Mouse (Mus musculus) megakaryocyte, embryonic 14.5 days (primary cell): Measurements from ENCODE around the gene Rab25. TPM values are rescaled to one million over a fixed set of nuclear protein-coding genes. Genes with fewer than 3 reads are reported as not detected.

Experiments
- H3K27me3 ChIP-seq: replicated peaks from 2 replicates; pipeline ENCODE3; 2012; ENCODE audit warnings: inconsistent platforms
- H3K36me3 ChIP-seq: replicated peaks from 2 replicates; pipeline ENCODE3; 2012; ENCODE audit warnings: low read length, inconsistent platforms, mixed read lengths
- H3K4me1 ChIP-seq: 2 replicates; pipeline ENCODE4 v1.6.1; 2012; ENCODE audit warnings: inconsistent platforms
- H3K4me3 ChIP-seq: replicated peaks from 2 replicates; pipeline ENCODE3; 2012; ENCODE audit warnings: moderate library complexity, mild to moderate bottlenecking, inconsistent platforms
- H3K9me3 ChIP-seq: 2 replicates; pipeline ENCODE4 v1.6.1; 2012; ENCODE audit warnings: inconsistent platforms
- FLI1 ChIP-seq: IDR thresholded peaks from 2 replicates; pipeline ENCODE4 v1.6.1; 2012; ENCODE audit warnings: low read length, inconsistent platforms, mixed read lengths
- GATA1 ChIP-seq: IDR thresholded peaks from 3 replicates; pipeline ENCODE4 v1.6.1; 2012; ENCODE audit warnings: mixed read lengths, low read length, inconsistent platforms, borderline replicate concordance
- polyA plus RNA-seq: library from polyadenylated mRNA; stranded (reverse); fragments of >175 nt; gene quantifications from 2 replicates; pipeline ENCODE4 v1.2.3, GENCODE M21; 2012; ENCODE audit warnings: low replicate concordance; ENCODE audit not compliant: insufficient read depth

Rab25 gene
- polyA plus RNA-seq, 1 experiment: 0.51 TPM

GRCm38 (mm10) chr3:88568615-88569014, 20.5 kb upstream of the Rab25 start:
- peaks cover 67% of the 10 kb centered on the region for H3K36me3 ChIP-seq

DNA sequence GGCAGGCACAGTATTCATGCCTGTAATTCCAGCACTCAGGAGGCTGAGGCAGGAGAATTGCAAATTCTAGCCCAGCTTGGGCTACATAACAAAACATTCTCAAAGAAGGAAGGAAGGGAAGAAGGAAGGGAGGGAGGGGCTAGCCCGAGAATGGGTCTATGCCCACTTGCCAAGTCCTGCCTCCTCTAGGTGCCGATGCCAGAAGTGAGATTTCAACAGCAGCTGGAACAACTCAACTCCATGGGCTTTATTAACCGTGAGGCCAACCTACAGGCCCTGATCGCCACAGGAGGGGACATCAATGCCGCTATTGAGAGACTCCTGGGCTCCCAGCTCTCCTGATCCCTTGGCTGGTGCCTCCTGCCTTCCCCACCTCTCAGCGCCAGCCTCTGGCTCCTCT, 19.8 kb upstream of the Rab25 start:
- TF ChIP-seq FLI1: no peak
- TF ChIP-seq GATA1: no peak
- Histone ChIP-seq H3K36me3 (peaks cover 74% of the 10 kb centered on the region), H3K27me3 (no peaks in the 10 kb centered on the region), H3K9me3 (no peaks in the 10 kb centered on the region), H3K4me1 (peaks cover 14% of the 10 kb centered on the region), H3K4me3 (no peak overlapping the region)

More at GRCm38 (mm10) chr3:88568615-88569014, 20.5 kb upstream of the Rab25 start:
- H3K4me3 ChIP-seq: no peak overlapping the region
- TF ChIP-seq FLI1: no peak
- no peak for TF ChIP-seq GATA1
- no peaks in the 10 kb centered on the region for H3K9me3 ChIP-seq
- peaks cover 14% of the 10 kb centered on the region for H3K4me1 ChIP-seq
- H3K27me3 ChIP-seq: no peaks in the 10 kb centered on the region

- Histone ChIP-seq H3K9me3 (no peaks in the 10 kb centered on the region), H3K4me3 (no peak overlapping the region), H3K27me3 (no peaks in the 10 kb centered on the region), H3K4me1 (peaks cover 22% of the 10 kb centered on the region), H3K36me3 (peaks cover 87% of the 10 kb centered on the region)
- TF ChIP-seq FLI1: no peak
- no peak for TF ChIP-seq GATA1
These were observed 18.5 kb upstream of the Rab25 start for GRCm38 (mm10) chr3:88566536-88567061.

- Histone ChIP-seq H3K4me1 (peaks cover 22% of the 10 kb centered on the region), H3K27me3 (no peaks in the 10 kb centered on the region), H3K36me3 (peaks cover 92% of the 10 kb centered on the region), H3K9me3 (no peaks in the 10 kb centered on the region), H3K4me3 (no peak overlapping the region)
- no peak for TF ChIP-seq FLI1
- no peak for TF ChIP-seq GATA1
These were observed 18.0 kb upstream of the Rab25 start for GRCm38 (mm10) chr3:88566116-88566515.

DNA sequence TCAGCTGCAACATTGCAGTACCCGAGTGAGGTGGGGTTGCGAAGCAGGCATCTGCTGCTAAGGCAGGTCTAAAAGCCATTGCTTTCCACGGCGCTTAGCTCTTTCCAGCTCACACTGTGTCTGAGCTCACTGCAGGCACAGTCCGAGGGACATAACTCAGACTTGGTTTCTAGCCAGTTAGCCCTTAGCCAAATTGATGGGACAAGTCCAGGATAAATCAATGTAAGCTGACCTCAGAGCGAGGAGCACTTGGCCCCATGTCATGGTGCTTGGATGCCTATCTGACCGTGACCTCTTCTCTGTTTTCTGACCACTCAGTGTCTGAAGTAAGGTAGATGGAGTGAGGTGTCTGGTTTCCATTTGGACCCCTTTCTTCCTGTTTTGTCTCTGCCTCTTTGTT, 15.9 kb upstream of the Rab25 start:
- Histone ChIP-seq H3K36me3 (peaks cover 98% of the 10 kb centered on the region), H3K4me3 (no peak overlapping the region), H3K9me3 (no peaks in the 10 kb centered on the region), H3K27me3 (no peaks in the 10 kb centered on the region), H3K4me1 (peaks cover 22% of the 10 kb centered on the region)
- no peak for TF ChIP-seq GATA1

DNA sequence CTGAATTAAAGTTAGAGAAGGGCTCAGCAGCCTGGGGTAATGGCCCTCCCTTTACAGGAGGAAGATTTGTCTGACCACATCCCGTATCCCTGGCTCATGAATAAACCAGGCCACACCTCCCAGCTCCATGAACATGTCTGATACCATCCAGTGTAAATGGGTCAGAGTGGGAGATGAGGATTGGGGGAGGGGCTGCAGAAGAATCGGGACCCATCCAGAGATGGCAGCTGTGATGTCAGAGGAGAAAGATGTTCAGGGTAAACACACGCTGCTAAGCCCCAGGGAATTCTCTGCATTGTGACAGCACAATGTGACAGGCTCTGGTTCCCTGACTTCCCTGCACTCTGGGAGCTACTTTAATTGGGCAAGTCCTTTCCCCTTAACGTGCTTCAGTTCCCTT, 15.3 kb upstream of the Rab25 start:
- H3K4me3 ChIP-seq: no peak overlapping the region
- no peaks in the 10 kb centered on the region for H3K9me3 ChIP-seq
- TF ChIP-seq FLI1 (no peak), GATA1 (no peak)
- H3K27me3 ChIP-seq: no peaks in the 10 kb centered on the region
- peaks cover 17% of the 10 kb centered on the region for H3K4me1 ChIP-seq
- H3K36me3 ChIP-seq: peaks cover 97% of the 10 kb centered on the region

- TF ChIP-seq FLI1 (no peak), GATA1 (no peak)
- no peak overlapping the region for H3K4me3 ChIP-seq
- peaks cover 97% of the 10 kb centered on the region for H3K36me3 ChIP-seq
- peaks cover 8% of the 10 kb centered on the region for H3K4me1 ChIP-seq
- H3K9me3 ChIP-seq: no peaks in the 10 kb centered on the region
- no peaks in the 10 kb centered on the region for H3K27me3 ChIP-seq
These were observed 13.9 kb upstream of the Rab25 start for GRCm38 (mm10) chr3:88561989-88562388.

DNA sequence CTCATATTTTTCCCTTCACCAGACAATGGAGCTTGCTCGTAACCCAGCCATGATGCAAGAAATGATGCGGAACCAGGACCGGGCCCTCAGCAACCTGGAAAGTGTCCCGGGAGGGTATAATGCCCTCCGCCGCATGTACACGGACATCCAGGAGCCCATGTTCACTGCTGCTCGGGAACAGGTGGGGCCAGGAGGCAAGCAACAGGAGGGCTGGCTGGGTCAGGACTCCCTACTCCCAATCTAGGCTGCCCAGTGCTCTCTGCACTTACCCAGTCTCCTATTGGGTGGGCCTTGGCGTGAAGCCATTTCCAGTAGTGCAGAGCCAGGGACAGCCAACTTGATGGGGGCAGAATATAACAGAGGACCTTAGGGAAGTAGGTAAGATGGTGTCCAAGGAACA, 11.5 kb upstream of the Rab25 start:
- H3K36me3 ChIP-seq: peaks cover 94% of the 10 kb centered on the region
- H3K4me3 ChIP-seq: no peak overlapping the region
- TF ChIP-seq GATA1 (no peak), FLI1 (no peak)
- peaks cover 26% of the 10 kb centered on the region for H3K4me1 ChIP-seq
- no peaks in the 10 kb centered on the region for H3K9me3 ChIP-seq
- H3K27me3 ChIP-seq: no peaks in the 10 kb centered on the region

GRCm38 (mm10) chr3:88556616-88557015, 8.5 kb upstream of the Rab25 start:
- no peak for TF ChIP-seq FLI1
- TF ChIP-seq GATA1: no peak
- Histone ChIP-seq H3K4me1 (peaks cover 30% of the 10 kb centered on the region), H3K36me3 (peaks cover 64% of the 10 kb centered on the region), H3K9me3 (no peaks in the 10 kb centered on the region), H3K4me3 (no peak overlapping the region), H3K27me3 (no peaks in the 10 kb centered on the region)

DNA sequence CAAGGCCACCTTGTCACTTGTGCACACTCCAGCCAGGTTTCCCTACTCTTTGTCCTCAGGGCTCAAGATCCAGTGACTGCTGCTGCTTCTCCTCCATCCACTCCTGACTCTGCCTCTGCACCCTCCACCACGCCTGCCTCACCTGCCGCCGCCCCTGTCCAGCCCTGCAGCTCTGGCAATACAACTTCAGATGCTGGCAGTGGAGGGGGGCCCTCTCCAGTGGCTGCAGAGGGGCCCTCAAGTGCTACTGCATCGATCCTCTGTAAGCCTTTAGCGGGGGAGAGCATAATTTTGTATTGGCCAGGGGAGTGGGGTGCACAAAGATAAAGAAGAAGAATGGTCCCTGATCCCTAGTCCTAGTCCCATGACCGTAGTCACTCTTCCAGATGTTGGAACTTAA, 7.6 kb upstream of the Rab25 start:
- no peaks in the 10 kb centered on the region for H3K9me3 ChIP-seq
- H3K27me3 ChIP-seq: no peaks in the 10 kb centered on the region
- TF ChIP-seq FLI1 (no peak), GATA1 (no peak)
- H3K36me3 ChIP-seq: peaks cover 59% of the 10 kb centered on the region
- H3K4me3 ChIP-seq: peak overlapping the region; percentile 47
- H3K4me1 ChIP-seq: peaks cover 38% of the 10 kb centered on the region

- Histone ChIP-seq H3K4me1 (peaks cover 44% of the 10 kb centered on the region), H3K36me3 (peaks cover 59% of the 10 kb centered on the region), H3K4me3 (peak overlapping the region; percentile 23), H3K9me3 (no peaks in the 10 kb centered on the region), H3K27me3 (no peaks in the 10 kb centered on the region)
- TF ChIP-seq FLI1 (no peak), GATA1 (no peak)
These were observed 7.0 kb upstream of the Rab25 start for GRCm38 (mm10) chr3:88555069-88555605.
